Mouse (Mus musculus): ENCODE measurements around the gene Rpl41.

DNA sequence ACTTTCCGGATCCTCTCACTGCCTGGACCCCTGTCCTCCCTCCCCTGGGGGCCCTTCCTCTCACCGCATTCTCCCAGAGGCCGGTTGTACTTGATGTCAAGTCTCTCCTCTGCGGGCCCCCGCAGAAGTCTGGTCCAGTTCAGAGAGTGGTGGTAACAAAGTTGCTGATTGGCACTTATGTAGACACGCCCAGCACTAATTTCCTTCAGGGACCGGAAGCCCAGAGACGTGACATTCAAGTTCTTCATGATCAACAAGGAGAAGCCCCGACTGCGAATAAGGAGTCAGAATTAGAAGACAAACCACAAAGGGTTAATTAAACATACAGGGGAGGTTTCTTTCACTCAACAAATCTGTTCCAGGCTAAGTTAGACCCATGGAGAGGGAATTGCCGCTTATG, 29.2 kb upstream of the Rpl41 start:
- TF ChIP-seq CTCF (IDR thresholded peaks at IDR 0.05) (no peak), EP300 (IDR thresholded peaks at IDR 0.05; ENCODE audit: insufficient read depth, low read depth, low read length) (no peak), POLR2A (IDR thresholded peaks at IDR 0.05; ENCODE audit: insufficient read depth, low read depth, low read length) (no peak)
